Mouse (Mus musculus) limb, embryonic 11.5 days (tissue): ENCODE results near the gene Bcl10. TPM values are rescaled to one million over a fixed set of nuclear protein-coding genes. Genes with fewer than 3 reads are reported as not detected.

Experiments used
- polyA plus RNA-seq: library from polyadenylated mRNA; unstranded; fragments of >200 nt; fragmentation: Nextera tagmentation; extraction: Ambion mirVana; gene quantifications from 2 replicates; pipeline ENCODE4 v1.2.1, GENCODE M21; 2014

Gene Bcl10
- polyA plus RNA-seq, 1 experiment from 2014 or later = 54.7 TPM

Other genes starting within 250 kb of the Bcl10 start
- 14.0 and 15.6 TPM in 2 replicates for gene Ddah1, start 164.1 kb upstream of the Bcl10 start, polyA plus RNA-seq
- gene 2410004B18Rik, start 15.2 kb downstream of the Bcl10 start, polyA plus RNA-seq = 55.1 and 61.3 TPM in 2 replicates
- 1.8 and 2.1 TPM in 2 replicates for gene Syde2, start 65.1 kb downstream of the Bcl10 start, polyA plus RNA-seq
- not detected in 2 replicates for gene Wdr63, start 185.3 kb downstream of the Bcl10 start, polyA plus RNA-seq
- gene Mcoln3, start 194.6 kb downstream of the Bcl10 start, polyA plus RNA-seq = 6.3 and 7.2 TPM in 2 replicates
- gene Mcoln2, start 227.0 kb downstream of the Bcl10 start, polyA plus RNA-seq = 0.63 and 1.1 TPM in 2 replicates